Mouse (Mus musculus) kidney, adult 8-10 months (tissue): ENCODE results near the gene Gm27021.

Source experiments
- DNase-seq, 2 experiments: peaks; one replicate each; pipeline ENCODE4 v3.0.0; 2022

The Gm27021 gene

DNA sequence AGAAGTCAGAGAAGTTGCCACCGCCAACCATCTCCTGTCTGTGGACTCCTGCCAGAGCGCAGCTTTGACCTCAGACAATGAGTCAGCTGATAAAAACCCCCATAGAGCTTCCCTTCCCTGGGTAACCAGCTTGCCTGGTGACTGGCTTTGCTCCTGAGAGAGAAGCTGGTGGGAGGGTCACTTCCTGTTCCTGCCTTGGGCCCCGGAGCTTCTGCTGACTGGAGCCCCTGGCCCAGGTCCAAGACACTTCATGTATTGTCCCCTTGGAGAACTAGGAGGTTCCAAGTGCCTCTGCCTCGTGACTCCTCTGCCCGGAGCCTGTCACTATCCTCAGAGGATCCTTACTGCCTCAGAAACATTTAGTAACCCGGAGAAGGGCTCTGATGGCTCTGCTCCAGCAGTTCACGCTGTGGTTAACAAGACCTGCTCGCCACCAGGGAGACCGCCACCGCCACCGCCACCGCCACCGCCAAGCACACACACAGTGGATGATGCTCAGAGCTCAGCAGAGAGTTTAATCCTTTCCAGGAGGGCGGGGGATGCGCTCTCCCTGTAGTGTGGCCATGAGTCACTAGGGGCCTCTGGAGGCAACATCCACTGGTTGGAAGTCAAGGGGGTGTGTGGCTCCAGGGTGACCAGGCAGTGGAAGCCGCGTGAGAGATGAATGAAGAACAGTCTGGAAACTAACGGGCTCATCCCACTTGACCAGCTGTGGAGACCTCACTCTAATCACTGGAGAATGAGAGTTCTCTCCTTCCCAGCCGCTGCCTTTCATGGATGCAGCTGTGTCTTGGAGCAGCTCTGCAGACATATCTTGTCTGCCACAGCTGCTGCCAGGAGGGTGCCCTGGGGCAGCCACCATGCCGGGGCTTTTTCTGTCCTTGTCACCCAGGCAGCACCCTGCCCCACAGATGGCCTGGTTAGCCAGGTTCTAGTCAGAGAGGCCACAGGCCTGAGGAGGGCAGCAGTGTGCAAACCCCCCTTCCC is 103.7 kb downstream of the Gm27021 start:
- DNase-seq = peak; percentile 90

DNA sequence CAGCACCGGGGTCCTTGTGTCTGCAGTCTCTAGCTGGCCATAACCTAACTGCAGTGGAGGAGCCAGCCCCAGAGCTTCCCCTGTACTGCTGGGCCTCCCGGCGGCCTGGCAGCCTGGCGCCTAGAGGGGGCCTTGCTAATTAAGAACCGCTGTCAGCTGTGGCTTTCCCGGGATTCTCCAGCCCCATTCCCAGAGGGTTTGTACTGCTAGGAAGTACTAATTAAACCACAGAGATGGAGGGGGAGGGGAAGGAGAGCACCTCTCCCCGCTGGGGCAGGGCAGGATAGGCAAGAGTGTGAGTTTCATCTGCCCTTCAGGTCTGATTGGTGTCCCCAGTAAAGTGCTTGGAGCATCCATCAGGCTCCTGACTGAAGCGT is 104.5 kb downstream of the Gm27021 start:
- DNase-seq = no peak

DNA sequence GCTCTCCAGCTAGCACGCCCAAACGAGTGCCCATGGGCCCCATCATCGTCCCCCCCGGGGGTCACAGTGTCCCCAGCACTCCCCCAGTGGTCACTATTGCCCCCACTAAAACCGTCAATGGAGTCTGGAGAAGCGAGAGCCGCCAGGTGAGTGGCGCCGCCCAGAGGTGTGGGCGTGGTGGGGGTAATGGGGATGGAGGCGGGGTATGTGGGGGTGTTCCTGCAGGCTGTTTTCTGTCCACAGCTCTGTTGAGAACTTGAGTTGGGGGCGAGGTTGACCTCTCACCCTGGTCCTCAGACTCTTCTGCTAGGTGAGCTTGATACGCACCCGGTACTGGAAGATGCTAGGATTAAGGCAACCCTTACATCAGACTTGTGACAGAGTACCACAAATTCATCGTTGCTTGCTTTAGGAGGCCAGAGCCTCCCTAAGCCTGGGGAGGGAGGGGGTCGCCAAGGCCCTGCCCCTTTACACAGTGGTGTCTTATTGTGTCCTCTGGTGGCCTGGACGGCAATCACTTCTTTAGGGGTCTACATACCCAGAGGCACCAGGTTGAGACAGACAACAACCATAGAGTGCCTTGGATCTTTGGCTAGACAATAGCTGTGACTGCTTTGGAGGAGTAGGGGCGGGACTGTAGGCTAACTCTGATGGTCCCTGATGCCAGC is 105.1 kb downstream of the Gm27021 start:
- no peak for DNase-seq

DNA sequence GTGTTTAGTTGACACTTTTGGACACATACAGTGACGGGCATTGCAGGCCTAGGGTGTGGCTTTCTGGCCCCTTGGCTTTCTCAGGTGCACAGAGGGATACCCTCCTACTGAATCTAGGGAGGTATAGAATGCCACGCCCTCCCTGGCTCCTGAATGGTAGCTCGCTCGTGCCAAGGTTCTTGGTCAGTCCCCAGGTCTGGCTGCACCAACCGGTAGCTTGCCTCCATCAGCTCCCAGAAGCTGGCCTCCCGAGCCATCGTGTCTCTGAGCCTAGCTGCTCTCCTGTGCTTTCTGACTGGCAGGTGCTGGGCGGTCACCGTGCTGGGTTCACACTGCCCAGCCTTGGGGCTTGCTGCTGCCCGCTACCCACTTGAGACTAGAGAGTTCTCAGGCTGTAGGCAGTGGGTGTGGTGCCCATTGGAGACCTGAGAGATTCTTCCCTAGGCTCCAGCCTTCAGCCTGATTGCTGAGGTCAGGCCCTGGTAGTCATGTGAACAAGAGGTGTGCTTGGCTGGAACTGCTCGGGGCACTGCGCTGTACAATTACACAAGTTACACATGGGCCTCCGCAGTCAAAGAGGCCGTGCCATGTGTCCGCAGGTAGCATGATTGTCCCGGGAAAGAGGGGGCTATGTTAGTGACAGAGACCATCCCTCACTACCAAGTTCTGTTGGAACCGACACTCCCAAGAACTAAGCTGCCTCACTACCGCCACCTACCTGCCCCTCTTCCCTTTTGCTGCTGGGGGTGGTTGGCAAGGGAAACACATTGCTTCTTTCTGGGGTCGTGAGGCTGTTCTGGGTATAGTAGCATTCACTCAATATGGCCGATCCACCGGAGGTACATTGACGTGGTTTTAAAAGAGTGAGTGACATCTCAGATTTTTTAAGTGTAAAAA is 106.1 kb downstream of the Gm27021 start:
- no peak for DNase-seq

DNA sequence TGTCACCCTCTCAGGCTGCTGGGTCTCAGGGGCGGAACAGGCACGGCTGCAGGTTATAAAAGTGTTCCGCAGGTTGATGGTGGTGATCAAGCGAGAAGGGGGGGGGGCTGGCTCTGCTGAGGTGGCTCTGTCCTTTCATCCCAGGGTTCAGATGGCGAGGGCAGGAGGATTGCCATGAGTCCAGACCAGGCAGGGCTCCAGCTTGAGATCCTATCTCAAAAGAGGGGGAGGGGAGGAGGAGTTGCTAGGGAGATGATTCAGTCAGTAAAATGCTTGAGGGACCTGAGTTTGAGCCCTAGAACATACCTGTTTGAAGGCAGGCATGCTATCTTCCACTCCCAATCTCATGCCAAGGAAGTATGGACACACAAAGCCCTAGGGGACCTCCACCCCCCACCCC is 107.3 kb downstream of the Gm27021 start:
- no peak for DNase-seq

DNA sequence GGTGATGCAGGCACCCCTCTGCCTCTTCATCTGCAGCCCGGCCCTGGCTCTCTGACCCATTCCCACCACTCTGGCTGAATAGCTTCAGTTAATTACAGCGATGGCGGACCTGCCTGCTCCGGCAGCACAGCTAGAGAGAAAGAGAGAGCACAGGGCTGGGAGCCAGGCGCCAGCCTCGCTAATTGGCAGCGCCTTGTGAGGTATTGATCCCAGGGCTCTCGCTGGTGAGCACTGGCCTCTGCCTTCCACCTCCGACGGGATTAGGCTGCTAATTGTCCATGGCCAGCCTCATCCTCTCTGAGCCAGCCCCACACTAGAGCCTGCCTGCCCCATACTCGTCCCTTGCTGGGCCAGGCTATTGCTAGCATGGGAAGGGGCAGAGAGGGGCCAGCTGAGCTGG is 108.2 kb downstream of the Gm27021 start:
- no peak for DNase-seq
